Mouse (Mus musculus): ENCODE measurements around the gene Gm28036. TPM values are rescaled to one million over a fixed set of nuclear protein-coding genes. Genes with fewer than 3 reads are reported as not detected.
A peak's percentile ranks its signal among the peaks of the same experiment; 100 is the strongest.

Gm28036 gene
- total RNA-seq, 4 experiments from 2014 or later: 17.8 to 23.4 (median 20.3) TPM

GRCm38 (mm10) chr2:156087391-156088110 is 39.3 kb downstream of the Gm28036 start:
- no peak for DNase-seq (ENCODE audit: low spot score in 2 of 2)

- DNase-seq (ENCODE audit: low spot score in 2 of 2): no peak
Observed at GRCm38 (mm10) chr2:156084541-156084940, 42.4 kb downstream of the Gm28036 start.

- DNase-seq (ENCODE audit: low spot score in 2 of 2): no peak
Observed at GRCm38 (mm10) chr2:156080391-156080790, 46.5 kb downstream of the Gm28036 start.

DNA sequence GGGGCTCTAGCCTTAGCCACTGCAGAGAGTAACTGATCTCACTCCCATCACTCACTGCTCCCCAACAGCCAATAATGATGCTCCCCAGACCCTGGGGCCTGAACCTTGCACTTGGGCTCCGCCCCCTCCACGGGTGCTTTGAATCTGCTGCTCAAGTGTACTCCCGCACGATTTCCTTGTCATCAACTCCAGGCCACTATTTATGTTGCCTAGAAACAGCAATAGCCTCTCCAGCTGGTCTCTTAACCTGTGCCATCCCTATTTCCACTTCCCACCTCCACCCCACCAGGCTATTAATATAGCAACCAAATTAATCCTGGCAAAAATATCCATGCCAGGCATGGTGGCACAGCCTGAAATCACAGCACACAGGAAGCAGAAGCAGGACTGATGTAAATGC is 47.2 kb downstream of the Gm28036 start:
- DNase-seq (ENCODE audit: low spot score in 2 of 2): no peak

- DNase-seq (ENCODE audit: low spot score in 2 of 2): no peak
Observed at GRCm38 (mm10) chr2:156079183-156079560, 47.7 kb downstream of the Gm28036 start.

GRCm38 (mm10) chr2:156078421-156079182 is 48.3 kb downstream of the Gm28036 start:
- no peak for DNase-seq (ENCODE audit: low spot score in 2 of 2)

DNA sequence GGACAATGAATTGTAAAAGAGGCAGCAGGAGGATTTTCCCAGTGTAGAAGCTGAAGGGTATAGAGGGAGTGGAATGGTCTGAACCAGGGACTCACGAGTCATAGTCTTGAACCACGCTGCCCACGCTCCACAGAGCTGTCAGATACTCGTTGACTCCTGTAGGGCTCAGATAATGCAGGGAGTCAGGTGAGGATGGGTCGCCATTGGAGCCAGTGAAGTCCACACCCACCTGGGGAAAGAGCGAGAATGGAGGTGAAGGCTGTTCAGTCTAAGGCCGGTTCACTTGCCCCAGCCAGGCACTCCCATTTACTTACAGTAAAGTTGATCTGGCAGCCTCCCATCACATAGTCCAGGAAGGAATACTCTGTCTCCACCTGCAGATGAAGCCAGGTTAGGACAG is 49.4 kb downstream of the Gm28036 start:
- DNase-seq (ENCODE audit: low spot score in 2 of 2): no peak

DNA sequence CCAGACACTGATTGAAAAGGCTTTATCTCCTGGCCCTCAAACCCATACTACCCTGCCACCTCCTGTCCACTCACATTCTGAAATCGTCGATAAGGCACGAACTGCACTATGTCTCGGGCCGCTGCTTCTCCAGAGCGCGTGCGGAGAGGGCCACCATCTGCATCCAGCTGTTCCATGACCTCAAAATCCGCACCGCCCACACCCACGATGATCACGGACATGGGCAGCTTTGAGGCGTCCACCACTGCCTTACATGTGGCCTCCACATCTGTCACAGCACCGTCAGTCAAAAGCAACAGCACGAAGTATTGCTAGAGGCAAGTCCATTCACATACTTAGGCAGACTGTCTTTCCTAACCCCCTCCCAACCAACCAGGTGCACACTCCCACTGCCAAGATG is 53.2 kb downstream of the Gm28036 start:
- DNase-seq (ENCODE audit: low spot score in 2 of 2): no peak

- no peak for DNase-seq (ENCODE audit: low spot score in 2 of 2)
Observed at GRCm38 (mm10) chr2:156071236-156071635, 55.7 kb downstream of the Gm28036 start.

DNA sequence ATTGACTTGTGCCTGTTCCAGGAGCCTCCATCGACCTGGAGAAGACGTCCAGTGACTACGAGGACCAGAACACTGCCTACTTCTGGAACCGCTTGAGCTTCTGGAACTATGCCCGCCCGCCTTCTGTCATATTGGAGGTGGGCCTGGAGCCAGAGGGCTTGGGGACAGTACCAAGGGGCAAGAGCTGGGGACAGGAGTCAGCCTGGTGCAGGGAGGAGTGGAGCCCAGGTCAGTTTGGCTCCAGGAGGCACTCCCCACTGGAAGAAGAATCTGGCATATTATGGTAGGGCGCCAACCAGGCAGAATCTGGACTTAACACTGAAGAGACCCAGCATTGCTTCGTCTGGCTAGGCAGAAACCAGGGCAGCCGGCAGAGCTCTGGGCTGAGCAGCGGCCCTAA is 59.0 kb downstream of the Gm28036 start:
- DNase-seq (ENCODE audit: low spot score in 2 of 2): no peak

DNA sequence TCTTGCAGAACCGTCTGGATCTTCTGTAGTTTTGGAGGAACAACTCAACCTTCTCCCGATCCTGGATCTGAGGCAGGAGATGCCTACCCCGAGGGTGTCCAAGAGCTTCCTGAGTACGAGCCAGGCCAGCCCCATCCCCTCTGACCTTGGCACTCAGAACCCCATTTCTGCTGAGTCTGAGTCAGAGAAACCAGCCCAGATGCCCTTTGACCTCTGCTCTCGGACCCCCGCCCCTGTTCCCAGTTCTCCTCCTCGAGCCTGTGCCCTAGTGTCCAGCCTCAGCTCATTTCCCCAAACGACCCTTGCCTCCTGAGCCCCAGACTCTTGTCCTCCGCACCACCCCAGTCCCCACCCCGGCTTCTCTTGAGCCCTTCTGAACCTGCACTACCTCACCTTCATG is 60.8 kb downstream of the Gm28036 start:
- DNase-seq (ENCODE audit: low spot score in 2 of 2): no peak

GRCm38 (mm10) chr2:156065099-156066041 is 61.5 kb downstream of the Gm28036 start, which contains the start of gene Spag4:
Gene Spag4, plus strand, starts transcription at chr2:156065175.
- peak in 1 of 2 experiments; percentile 51 for DNase-seq (ENCODE audit: low spot score in 2 of 2)

DNA sequence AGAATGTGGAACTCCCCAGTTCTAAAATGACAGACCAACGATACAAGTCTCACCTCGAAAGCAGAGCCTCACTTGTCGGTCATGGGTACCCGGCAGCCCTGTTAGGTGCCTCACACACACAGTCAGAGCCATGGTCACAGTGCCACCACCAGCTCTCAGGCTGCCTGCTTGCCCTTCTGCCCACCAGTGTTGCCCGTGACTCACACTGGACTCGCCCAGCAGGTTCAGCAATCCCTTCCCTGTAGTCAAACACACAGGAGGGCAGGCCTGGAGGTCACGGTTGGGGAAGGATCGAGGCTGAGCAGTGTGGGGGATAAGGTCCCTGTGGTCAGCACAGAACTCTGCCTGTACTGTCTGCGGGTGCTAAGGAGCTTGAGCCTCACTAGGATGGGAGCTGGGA is 74.1 kb downstream of the Gm28036 start, which contains the start of gene Fer1l4:
TSS of gene Fer1l4 (minus strand) at position 132 of the 400 bp plus-strand sequence.
- DNase-seq (ENCODE audit: low spot score in 2 of 2): no peak

- no peak for DNase-seq (ENCODE audit: low spot score in 2 of 2)
Observed at GRCm38 (mm10) chr2:156047929-156048328, 79.0 kb downstream of the Gm28036 start.

DNA sequence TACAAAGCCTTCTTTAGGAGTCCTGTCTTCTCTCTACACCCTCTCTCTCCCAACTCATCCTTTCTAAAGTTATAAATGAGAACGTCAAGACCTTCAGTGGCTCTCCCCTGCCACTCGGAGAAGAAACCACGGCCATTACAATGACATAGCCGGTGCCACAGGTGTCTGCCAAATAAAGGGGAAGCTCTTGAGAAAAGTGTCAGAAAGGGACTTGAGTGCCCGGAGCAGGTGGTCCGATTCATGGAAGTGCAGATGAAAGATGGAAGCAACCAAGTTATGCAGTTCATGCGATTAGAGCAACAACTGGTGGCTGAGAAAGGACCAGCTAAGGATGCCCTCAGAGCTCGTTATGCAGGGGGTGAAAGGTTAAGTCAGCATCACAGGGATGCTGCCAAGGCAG is 84.0 kb downstream of the Gm28036 start:
- DNase-seq (ENCODE audit: low spot score in 2 of 2): no peak

DNA sequence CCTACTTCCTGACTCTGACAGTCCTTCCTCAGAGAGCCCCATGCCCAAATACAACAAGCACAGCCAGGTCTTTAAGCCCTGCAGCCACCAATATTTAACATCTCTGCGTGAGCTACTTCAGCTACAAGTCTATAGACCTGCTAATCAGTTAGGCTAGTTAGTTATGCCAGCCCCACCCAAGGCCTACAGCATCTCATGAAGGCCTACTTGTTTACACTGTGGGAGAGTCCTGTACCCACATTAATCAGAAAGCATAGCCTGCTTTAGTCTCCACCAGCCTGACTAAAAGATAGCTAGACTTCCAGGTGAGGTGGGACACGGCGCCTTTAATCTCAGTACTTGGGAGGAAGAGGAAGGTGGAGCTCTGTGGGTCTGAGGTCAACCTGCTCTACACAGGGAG is 87.5 kb downstream of the Gm28036 start:
- DNase-seq (ENCODE audit: low spot score in 2 of 2): no peak

DNA sequence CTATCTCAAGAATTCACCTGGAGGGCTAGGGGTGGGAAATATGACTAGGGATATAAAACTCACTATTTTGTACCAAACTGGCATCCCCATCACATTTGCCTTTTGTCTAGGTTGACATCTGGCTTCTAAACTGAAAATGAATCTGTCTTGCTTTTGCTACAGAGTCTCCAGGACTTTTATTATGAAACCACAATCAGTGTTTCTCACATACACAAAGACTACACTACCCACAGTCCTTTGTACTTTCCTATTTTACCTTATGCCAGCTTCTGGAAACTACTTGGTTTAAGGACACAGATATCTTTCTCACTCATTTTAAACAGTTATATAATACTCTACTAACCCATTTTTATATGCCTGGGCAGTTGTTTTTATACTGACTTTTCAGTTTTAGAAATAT is 101.4 kb downstream of the Gm28036 start:
- no peak for DNase-seq (ENCODE audit: low spot score in 2 of 2)
